Mouse (Mus musculus): ENCODE results near the gene Phyh.
"Not testable (repeated sequence)": the region's sequence is repeated elsewhere in the genome, so short reads cannot be mapped to it uniquely, and the experiment has no call there.

Gene Phyh

DNA sequence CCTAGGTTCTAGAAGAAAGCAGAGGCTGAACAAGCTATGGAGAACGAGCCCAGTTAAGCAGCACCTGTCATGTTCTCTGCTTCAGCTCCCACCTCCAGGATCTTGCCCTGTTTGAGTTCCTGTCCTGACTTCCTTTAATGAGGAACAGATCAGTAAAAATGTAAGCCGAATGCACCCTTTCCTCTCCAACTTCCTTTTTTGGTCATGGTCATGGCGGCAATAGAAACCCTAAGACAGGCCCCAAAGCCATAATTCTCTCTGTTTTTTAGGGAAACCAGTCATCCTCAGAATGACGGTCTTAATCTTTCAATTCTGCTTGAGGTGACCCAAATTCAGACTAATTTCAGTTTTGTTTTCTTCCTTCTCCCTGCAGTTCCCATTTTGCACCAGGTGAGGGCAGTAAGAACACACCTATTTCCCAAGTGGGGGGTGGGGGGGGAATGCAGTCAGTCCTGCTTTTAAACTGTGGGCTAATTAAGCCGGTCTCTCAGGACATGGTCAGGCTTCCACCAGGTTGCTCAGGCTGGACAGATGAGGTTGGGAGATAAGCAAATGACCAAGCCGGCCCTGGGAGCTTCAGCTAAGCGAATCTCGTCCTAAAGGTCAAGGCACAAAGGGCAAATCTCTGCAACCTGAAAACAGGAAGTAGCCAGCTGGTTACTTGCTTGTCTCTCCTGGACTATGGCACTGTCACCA, 1.3 kb upstream of the Phyh start:
- DNase-seq (ENCODE audit: low spot score in 2 of 2), result peak; percentile 15 to 47

DNA sequence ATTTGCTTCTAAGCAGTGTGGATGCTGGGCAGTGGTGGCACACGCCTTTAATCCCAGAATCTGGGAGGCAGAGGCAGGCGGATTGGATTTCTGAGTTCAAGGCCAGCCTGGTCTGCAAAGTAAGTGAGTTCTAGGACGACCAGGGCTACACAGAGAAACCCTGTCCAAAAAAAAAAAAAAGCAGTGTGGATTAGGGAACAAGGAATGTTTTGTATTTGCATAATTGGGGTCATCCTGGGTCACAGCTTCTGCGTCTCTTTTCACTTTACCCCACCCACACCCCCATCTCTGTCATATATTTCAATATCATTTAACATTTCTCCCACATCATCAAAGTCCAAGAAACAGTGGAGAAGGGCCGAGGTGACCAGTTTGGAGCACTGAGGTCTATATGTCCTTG, 2.2 kb downstream of the Phyh start:
- DNase-seq (ENCODE audit: low spot score in 2 of 2), result no peak

DNA sequence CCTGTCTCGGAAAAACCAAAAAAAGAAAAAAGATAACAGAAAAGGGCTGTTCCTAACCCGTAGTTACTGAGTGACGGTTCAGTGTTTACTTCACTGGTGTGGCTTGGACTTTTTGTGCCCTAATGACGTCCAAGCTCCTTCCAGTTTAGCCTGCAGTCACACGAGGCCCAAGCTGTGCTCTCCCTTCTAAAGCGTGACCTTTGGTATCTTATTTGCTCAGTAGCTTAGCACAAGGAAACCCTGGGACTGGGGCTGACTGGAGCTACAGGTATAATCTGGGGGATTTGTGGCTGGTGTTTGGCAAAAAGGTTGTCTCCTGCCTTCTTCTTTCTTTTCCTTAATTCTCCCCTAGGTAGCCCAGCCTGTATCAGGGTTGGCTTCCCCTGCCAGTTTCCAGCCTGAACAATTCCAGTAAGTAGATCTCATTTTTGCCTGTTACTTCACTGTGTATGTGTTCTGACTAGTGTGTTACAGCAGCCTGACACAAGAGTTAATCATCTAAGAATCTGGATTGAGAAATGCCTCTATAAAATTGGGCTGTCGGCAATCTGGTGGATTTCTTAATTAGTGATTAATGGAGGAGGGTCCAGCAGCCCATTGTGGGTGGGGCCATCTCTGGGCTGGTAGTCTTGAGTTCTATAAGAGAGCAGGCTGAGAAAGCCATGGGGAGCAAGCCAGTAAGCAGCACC, 3.8 kb downstream of the Phyh start:
- DNase-seq (ENCODE audit: low spot score in 2 of 2), result no peak

DNA sequence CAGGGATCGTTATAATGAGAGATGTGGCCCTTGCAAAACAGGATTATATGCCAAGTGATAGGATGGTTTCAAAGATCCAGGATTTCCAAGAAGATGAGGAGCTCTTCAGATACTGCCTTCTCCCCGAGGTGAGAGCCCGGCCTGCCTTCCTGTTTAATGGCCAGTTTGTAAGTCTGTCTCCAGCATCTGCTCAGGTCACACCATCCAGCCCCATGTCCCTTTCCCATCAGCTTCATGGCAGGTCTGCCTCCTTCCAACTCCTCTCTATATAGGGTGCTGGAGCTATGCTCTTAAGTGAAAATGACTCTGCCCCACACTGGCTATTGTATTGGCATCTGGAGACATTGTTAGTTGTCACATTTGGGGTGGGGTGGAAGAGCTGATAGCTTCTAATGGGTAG, 8.6 kb downstream of the Phyh start:
- no peak for DNase-seq (ENCODE audit: low spot score in 2 of 2)

DNA sequence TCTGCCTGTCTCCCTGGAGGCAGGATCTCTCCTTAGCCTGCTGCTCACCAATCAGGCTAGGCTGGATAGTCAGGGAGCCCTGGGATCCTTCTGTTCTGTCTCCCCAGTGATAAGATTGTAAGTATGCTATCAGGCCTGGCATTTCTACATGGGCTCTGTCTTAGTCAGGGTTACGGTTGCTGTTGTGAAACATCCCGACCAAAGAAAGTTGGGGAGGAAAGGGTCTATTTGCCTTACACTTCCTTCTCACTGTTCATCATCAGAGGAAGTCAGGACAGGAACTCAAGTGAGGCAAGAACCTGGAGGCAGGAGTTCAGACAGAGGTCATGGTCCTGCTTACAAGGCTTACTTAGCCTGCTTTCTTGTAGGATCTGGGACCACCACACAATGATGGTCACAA, 10.4 kb downstream of the Phyh start:
- DNase-seq (ENCODE audit: low spot score in 2 of 2), result no peak

DNA sequence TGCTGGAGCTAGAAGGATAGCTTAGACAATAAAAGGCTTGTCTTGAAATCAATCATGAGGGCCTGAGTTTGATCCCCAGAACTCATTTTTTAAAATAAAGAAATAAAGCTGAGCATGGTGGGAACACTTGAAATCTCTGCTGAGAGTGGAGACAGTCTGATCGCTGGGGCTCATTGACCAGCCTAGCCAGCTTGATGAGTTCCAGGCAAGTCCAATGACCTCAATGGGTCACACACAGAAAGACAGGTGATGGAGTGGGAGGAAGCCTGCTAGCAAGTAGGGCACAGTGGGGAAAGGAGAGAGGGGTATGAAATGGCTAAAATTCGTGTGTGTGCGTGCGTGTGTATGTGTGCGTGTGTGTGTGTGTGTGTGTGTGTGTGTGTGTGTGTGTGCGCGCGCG, 15.7 kb downstream of the Phyh start:
- no peak for DNase-seq (ENCODE audit: low spot score in 2 of 2)

DNA sequence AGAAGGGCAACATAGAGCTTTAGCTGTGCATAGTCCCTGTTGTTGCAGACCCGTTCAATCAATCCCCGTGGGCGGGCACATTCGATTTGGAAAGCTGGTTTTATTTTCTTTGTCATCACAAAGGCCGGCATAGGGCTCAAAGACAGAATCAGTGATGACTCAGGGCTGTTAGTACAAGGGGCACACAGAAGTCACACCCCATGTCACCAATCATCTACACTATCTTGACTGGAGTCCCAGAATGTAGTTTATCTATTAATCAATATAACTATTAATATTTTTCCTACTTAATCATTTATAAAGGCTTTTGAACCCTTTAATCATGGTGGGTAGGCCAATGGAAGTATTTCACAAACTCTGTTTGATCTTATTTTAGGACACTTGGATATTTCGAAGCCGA, 19.1 kb downstream of the Phyh start:
- no peak for DNase-seq (ENCODE audit: low spot score in 2 of 2)

DNA sequence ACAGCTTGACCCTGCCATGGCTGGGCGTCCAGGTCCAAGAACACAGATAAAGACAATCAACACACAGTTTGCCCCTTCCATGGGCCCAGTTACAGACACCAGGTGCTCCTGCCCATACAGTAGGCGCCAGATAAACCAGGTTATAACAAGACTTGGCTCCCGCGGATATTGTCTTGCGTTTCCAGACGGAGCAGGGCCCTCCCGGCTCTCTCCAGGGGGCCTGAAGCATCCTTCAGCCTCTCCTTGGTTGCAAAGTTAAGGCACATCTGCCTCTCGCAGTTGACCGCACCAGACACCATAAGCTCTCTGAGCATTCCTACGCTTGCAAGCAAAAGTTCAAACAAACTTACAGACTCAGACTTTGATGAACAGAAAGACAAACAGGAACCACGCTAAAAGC, 22.0 kb downstream of the Phyh start:
- no peak for DNase-seq (ENCODE audit: low spot score in 2 of 2)

DNA sequence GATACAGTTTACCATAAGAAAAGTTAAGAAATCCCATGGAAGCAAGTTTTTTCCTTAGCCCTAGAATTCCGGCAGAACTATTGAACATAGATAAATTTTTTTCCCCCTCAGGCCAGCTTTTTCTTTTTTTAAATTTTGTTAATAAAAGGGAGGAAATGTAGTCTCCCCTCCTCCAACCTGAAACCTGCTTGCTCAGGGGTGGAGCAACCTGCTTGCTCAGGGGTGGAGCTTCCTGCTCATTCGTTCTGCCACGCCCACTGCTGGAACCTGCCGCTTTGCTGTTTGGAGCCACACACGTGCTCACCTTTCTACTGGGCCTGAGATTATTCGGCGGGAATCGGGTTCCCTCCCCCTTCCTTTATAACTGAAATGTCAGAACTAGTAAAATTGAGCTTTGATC, 30.9 kb downstream of the Phyh start:
- not testable (repeated sequence) for DNase-seq (ENCODE audit: low spot score in 2 of 2)

DNA sequence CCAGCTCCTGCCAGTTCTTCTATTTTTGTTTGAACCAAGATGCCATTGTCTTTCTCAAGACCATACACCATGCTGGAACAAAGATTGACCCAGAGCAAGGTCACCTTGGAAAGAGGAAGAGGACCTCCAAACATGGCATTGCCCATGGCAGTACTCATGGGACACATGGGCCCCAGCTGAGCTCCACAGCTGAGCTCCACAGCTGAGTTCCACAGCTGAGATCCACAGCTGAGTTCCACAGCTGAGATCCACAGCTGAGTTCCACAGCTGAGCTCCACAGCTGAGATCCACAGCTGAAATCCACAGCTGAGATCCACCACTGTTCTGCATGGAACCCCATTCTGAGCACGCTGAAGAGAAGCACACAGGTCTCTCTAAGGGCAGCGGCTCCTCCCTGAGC, 32.2 kb downstream of the Phyh start:
- no peak for DNase-seq (ENCODE audit: low spot score in 2 of 2)

DNA sequence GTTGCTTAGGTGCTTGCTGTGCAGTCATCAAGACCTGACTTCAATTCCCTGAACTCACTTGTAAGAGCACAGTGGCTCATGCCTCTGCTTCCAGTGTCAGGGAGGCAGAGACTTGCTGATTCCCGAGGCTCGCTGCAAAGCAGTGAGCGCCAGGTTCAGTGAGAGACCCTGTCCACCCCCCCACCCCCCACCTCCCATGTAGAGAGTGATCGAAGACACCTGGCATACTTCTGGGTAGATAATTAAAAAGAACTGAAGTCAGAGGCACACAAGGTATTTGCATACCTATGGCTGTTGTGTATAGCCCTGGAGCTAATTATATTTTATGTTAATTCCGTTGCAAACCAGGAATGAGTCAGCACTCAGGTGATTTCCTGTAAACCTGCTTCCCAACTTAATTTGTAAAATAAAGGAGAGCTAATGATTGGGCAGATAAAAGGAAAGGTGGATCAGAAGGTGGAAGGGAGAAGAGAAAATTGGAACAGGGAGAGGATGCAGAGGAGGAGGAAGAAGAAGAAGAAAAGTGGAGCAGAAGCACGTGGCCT, 35.5 kb downstream of the Phyh start:
- DNase-seq (ENCODE audit: low spot score in 2 of 2), result no peak

DNA sequence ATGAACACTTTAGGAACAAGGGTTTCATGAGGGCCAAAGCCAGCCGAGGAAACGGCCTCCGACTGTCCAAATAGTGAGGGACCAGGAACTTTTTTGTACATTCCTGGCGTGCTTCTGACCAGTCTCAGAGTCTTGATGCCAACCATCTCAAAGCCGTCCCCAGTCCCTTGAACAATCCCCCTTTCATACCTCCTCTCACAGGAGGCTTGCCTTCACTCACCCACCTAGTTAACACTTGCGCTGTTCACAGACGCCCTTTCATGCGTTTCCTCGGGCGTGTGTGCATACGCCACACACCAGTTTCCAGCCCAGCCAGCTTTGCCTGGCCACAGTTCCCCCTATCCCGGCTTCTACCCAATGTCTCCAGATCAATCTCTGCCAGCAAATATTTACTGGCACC, 39.2 kb downstream of the Phyh start:
- no peak for DNase-seq (ENCODE audit: low spot score in 2 of 2)

DNA sequence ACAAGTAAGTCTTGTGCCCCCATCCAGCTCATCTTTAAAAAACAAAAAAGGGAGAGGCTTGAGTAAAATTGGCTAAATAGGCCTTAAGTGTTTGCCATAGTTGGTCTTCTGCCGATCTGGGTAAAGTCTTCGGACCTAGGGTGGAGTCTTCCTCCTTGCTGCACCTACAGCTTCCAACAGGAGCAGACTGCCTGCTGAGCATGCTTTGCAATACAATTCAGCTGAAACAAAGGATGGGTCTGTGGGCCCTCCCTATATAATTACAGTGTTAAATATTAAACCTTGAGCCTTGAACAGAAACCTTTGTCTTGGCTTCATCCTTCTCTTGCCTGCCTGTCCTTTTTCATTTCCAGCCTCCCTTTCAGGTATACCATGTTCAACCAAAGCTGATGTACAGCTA, 49.0 kb downstream of the Phyh start:
- no peak for DNase-seq (ENCODE audit: low spot score in 2 of 2)

DNA sequence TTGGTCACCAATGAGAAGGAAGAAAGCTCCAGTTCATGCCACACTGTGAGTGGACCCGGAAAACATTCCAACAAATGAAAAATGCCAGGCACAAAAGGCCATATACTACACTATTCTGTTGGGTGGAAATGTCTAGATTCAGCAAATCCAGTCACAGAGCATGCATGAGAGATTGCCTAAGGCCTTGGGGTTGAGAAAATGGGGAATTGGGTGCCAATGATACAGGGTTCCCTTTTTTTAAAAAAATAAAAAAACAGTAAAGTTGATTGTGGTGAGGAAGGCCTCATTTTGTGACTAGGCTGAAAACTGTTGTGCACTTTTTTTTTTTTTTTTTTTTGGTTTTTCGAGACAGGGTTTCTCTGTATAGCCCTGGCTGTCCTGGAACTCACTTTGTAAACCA, 50.3 kb downstream of the Phyh start:
- no peak for DNase-seq (ENCODE audit: low spot score in 2 of 2)

DNA sequence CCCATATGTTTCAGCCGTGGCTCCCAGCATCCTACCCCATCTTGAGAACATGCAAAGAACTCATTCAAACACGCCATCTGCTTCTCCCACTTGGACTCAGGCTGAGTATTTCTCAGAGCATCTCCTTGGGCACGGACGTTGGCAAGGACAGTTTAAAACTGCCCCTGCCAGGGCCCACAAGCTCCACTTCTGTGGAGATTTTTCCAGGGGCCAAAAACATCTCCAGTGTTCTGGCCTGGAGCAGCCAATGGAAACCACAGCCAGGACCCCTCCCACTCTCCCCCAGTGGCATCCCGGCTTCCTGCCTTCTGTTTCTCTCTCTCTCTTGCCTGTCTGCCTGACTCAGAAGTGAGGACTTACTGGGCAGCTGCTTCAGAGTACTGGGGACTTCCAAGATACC, 57.0 kb downstream of the Phyh start, which contains the start of gene Ucma:
Gene Ucma, plus strand, starts transcription at position 316 of the 400 bp plus-strand sequence.
- DNase-seq (ENCODE audit: low spot score in 2 of 2), result no peak

DNA sequence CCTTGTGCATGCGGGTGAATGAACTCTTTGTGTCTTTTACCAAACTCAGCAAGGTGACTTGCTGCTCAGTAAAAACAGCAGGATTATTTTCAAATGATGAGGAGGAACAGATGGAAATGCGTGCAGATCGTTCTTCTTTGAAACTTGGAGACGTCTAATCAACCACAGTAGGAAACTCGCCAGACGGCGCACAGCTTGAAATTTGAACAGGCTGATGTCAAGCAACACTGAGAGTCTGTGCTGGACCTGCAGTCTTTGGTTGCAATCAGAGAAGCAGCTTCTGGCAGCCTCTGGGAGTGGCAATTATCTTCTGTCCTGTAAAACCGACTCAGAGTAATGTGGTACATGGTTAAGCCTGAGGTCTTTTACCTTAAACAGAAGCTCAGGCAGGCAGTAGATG, 59.3 kb downstream of the Phyh start:
- no peak for DNase-seq (ENCODE audit: low spot score in 2 of 2)

DNA sequence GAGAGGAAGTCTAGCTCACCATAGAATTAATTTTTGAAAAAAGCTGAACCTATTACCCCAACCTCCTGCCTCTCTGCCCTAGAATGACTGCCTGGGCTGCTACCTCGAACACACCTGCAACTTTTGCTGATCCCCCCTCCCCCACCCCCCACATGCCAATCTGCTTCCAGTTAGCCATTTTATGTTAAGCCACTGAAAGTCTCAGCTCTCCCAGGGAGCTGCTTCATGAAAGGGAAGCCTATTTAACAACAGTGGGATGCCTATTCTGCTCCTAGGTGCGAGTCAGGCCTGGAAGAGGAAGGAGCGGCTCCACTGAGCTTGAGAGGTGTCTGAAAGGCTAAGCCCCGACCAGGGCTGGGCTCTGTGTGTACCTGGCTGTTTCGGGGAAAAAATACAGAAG, 65.2 kb downstream of the Phyh start:
- DNase-seq (ENCODE audit: low spot score in 2 of 2), result no peak

DNA sequence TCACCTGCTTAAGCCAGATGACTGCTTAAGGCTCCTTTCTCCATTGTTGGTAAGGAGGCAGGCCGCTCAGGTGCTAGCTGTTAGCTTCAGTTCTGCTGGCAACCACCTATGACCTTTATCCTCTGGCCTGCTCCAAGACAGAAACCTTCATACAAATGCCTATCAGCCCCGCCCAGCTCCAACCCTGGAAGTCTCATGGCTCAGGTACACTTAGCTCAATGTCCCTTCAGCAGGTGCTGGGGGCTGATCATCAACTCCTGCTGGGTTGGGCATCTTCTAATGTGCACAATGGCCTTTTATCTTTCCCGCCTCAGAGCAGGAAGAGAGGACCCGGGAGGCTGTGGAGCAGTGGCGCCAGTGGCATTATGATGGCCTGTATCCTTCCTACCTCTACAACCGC, 66.2 kb downstream of the Phyh start:
- no peak for DNase-seq (ENCODE audit: low spot score in 2 of 2)

DNA sequence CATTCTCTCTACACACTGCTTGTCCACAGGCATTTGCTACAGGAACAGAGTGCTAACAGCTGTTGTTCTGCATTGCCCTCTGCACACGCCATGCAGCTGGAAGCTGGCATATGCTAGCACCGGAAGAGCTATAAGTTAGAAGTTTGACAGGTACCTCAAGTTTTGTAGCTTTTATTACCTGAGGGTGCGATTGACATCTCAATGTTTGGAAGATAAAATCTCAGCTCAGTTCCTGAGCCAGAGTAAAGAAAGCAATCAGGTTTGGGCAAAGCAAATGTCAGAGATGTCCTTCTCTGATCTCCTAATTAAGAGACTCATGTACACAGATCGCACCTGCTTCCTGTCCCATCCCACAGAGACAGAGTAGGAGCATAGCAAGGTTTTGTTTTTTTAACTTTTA, 68.0 kb downstream of the Phyh start:
- DNase-seq (ENCODE audit: low spot score in 2 of 2), result no peak

DNA sequence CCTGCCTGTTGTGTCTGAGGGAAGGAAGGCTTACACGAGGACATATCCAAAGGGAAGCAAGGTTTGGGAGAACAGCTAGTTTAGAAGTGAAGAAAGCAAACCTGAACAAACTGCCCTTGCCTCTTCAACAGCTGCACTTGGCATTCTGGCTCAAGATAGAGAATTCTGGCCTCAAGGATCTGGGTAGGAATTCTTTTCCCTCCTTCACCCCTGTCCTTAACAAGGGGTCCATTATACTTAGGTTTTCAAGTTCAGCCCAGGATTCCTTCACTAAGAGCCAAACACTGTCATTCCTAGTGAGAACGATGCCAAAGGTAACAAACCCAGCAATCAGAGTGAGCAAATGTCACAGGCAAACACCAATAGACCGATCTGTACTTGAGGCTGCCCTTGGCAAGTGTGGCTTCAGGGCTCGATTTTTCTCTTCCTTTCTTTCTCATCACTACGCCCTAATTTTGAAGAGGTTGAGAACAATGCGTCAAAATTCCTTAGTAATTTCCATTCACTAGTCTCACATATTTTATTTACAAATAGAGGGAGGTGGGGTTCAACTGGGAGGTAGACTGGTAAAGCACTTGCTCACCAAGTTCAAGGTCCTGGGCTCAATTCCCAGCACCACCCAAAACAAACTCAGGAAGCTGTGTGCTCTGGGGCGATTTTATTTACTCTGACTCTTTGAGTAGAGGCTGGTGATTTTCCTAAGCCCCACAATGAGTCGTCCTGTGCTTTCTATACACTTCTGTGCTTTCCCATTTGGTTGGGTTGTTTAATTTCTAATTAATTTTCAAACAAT, 68.8 kb downstream of the Phyh start:
- DNase-seq (ENCODE audit: low spot score in 2 of 2), result no peak

Data from spleen, postnatal 14 days (tissue).